Mouse (Mus musculus) limb, embryonic 13.5 days (tissue): ENCODE results near the gene Prss50. TPM values are rescaled to one million over a fixed set of nuclear protein-coding genes. Genes with fewer than 3 reads are reported as not detected.

Experiments
- ATAC-seq: fragments of 200-750 bp; cut with Nextera tagmentation; 2 replicates; pipeline ENCODE4 v1.8.0; 2017; ENCODE audit warnings: low read depth, moderate number of reproducible peaks, moderate TSS enrichment; ENCODE audit not compliant: low FRiP score
- H3K27ac ChIP-seq: fragments of 300-500 bp; sonication (generic); 2 replicates; pipeline ENCODE4 v1.5.1; 2015; ENCODE audit warnings: inconsistent platforms, mild to moderate bottlenecking, moderate library complexity
- H3K27me3 ChIP-seq: fragments of 300-500 bp; sonication (generic); 2 replicates; pipeline ENCODE4 v1.6.1; 2015; ENCODE audit warnings: mild to moderate bottlenecking, inconsistent platforms
- H3K36me3 ChIP-seq: fragments of 300-500 bp; sonication (generic); 2 replicates; pipeline ENCODE4 v1.6.1; 2015; ENCODE audit warnings: inconsistent platforms, mild to moderate bottlenecking, moderate library complexity
- H3K4me1 ChIP-seq: fragments of 300-500 bp; sonication (generic); 2 replicates; pipeline ENCODE4 v1.6.1; 2015; ENCODE audit warnings: inconsistent platforms
- H3K4me2 ChIP-seq: fragments of 300-500 bp; sonication (generic); replicated peaks from 2 replicates; pipeline ENCODE4 v1.6.1; 2015; ENCODE audit warnings: inconsistent platforms, mild to moderate bottlenecking, moderate library complexity
- H3K4me3 ChIP-seq: fragments of 300-500 bp; sonication (generic); 2 replicates; pipeline ENCODE4 v1.5.1; 2015; ENCODE audit warnings: moderate library complexity, mild to moderate bottlenecking, inconsistent platforms
- H3K9ac ChIP-seq: fragments of 300-500 bp; sonication (generic); 2 replicates; pipeline ENCODE4 v1.6.1; 2015; ENCODE audit warnings: mild to moderate bottlenecking, inconsistent platforms
- H3K9me3 ChIP-seq: fragments of 300-500 bp; sonication (generic); 2 replicates; pipeline ENCODE4 v1.6.1; 2016; ENCODE audit warnings: inconsistent platforms
- WGBS: fragments of 180-500 bp; shearing (Covaris S2); methylation state at CpG from one replicate; pipeline ENCODE4 v1.1.7; 2015; 5-methylcytosine and 5-hydroxymethylcytosine counted together
- polyA plus RNA-seq: library from polyadenylated mRNA; unstranded; fragments of >200 nt; fragmentation: Nextera tagmentation; extraction: Ambion mirVana; gene quantifications from 2 replicates; pipeline ENCODE4 v1.2.1, GENCODE M21; 2015

Gene Prss50
- polyA plus RNA-seq, 1 experiment from 2014 or later, result 0.31 TPM

- no peak for ATAC-seq
- H3K4me3 ChIP-seq, result no peak overlapping the region
- H3K4me2 ChIP-seq, result no peak overlapping the region
- WGBS, result 80% methylated on average over 1 of the region's 1 CpGs
- H3K9me3 ChIP-seq, result no peaks in the 10 kb centered on the region
- peaks cover 78% of the 10 kb centered on the region for H3K27me3 ChIP-seq
- H3K9ac ChIP-seq, result no peak overlapping the region
- H3K27ac ChIP-seq, result no peak overlapping the region
- peaks cover 35% of the 10 kb centered on the region for H3K4me1 ChIP-seq
- no peaks in the 10 kb centered on the region for H3K36me3 ChIP-seq
Measured at GRCm38 (mm10) chr9:110877353-110877752, 19.6 kb downstream of the Prss50 start.

GRCm38 (mm10) chr9:110877888-110878287 lies 20.1 kb downstream of the Prss50 start:
- H3K4me2 ChIP-seq, result no peak overlapping the region
- peaks cover 35% of the 10 kb centered on the region for H3K4me1 ChIP-seq
- WGBS, result 91% methylated on average over 5 of the region's 5 CpGs

GRCm38 (mm10) chr9:110879191-110879920 lies 21.6 kb downstream of the Prss50 start, which contains the start of gene Als2cl:
Gene Als2cl, plus strand, starts transcription at chr9:110879870.
- peak within 1 kb of the TSS; percentile 88 for H3K4me2 ChIP-seq
- H3K4me3 ChIP-seq, result peak within 1 kb of the TSS; percentile 60
- ATAC-seq, result 0 out of 2 replicates have a peak, but pooled peaks have one; percentile 24
- H3K27me3 ChIP-seq, result peaks cover 60% of the 10 kb centered on the region
- peaks cover 25% of the 10 kb centered on the region for H3K4me1 ChIP-seq
- no peak within 1 kb of the TSS for H3K27ac ChIP-seq
- H3K36me3 ChIP-seq, result no peaks in the 10 kb centered on the region
- peak within 1 kb of the TSS; percentile 66 for H3K9ac ChIP-seq
- 16% methylated on average over 12 of the region's 12 CpGs for WGBS
- no peaks in the 10 kb centered on the region for H3K9me3 ChIP-seq

More at GRCm38 (mm10) chr9:110877888-110878287, 20.1 kb downstream of the Prss50 start:
- H3K9me3 ChIP-seq, result no peaks in the 10 kb centered on the region
- H3K36me3 ChIP-seq, result no peaks in the 10 kb centered on the region
- H3K27ac ChIP-seq, result no peak overlapping the region
- H3K9ac ChIP-seq, result no peak overlapping the region
- H3K27me3 ChIP-seq, result peaks cover 74% of the 10 kb centered on the region
- no peak for ATAC-seq
- H3K4me3 ChIP-seq, result no peak overlapping the region

GRCm38 (mm10) chr9:110879998-110880561 lies 22.3 kb downstream of the Prss50 start, which contains the start of gene Tmie:
Gene Tmie, minus strand, starts transcription at chr9:110880113.
- H3K36me3 ChIP-seq, result no peaks in the 10 kb centered on the region
- ATAC-seq, result peak; percentile 80
- peaks cover 18% of the 10 kb centered on the region for H3K4me1 ChIP-seq
- peak within 1 kb of the TSS; percentile 66 for H3K9ac ChIP-seq
- WGBS, result under 1% methylated on average over 57 of the region's 57 CpGs
- no peaks in the 10 kb centered on the region for H3K9me3 ChIP-seq
- H3K27me3 ChIP-seq, result peaks cover 57% of the 10 kb centered on the region
- peak within 1 kb of the TSS; percentile 60 for H3K4me3 ChIP-seq
- no peak within 1 kb of the TSS for H3K27ac ChIP-seq
- H3K4me2 ChIP-seq, result peak within 1 kb of the TSS; percentile 88

- Histone ChIP-seq H3K27ac (no peak overlapping the region), H3K4me1 (peaks cover 13% of the 10 kb centered on the region), H3K36me3 (no peaks in the 10 kb centered on the region), H3K9ac (no peak overlapping the region; the same call in 1 of the 2 replicates), H3K9me3 (no peaks in the 10 kb centered on the region), H3K4me3 (peak overlapping the region; percentile 60), H3K27me3 (peaks cover 55% of the 10 kb centered on the region), H3K4me2 (peak overlapping the region; percentile 88)
- 0 out of 2 replicates have a peak, but pooled peaks have one; percentile 2 for ATAC-seq
- 67% methylated on average over 4 of the region's 4 CpGs for WGBS
Measured at GRCm38 (mm10) chr9:110880772-110881171, 23.0 kb downstream of the Prss50 start.

GRCm38 (mm10) chr9:110881953-110882352 lies 24.2 kb downstream of the Prss50 start:
- H3K4me1 ChIP-seq, result peaks cover 13% of the 10 kb centered on the region
- no peak overlapping the region for H3K9ac ChIP-seq
- no peak overlapping the region for H3K4me2 ChIP-seq
- peaks cover 52% of the 10 kb centered on the region for H3K27me3 ChIP-seq
- 76% methylated on average over 7 of the region's 7 CpGs for WGBS
- no peak overlapping the region for H3K4me3 ChIP-seq
- no peaks in the 10 kb centered on the region for H3K9me3 ChIP-seq
- no peaks in the 10 kb centered on the region for H3K36me3 ChIP-seq
- no peak overlapping the region for H3K27ac ChIP-seq
- no peak for ATAC-seq

GRCm38 (mm10) chr9:110887388-110888303 lies 29.9 kb downstream of the Prss50 start:
- Histone ChIP-seq H3K27ac (no peak overlapping the region), H3K4me3 (no peak overlapping the region), H3K4me2 (no peak overlapping the region), H3K9ac (no peak overlapping the region), H3K9me3 (no peaks in the 10 kb centered on the region), H3K4me1 (no peaks in the 10 kb centered on the region), H3K27me3 (no peaks in the 10 kb centered on the region), H3K36me3 (no peaks in the 10 kb centered on the region)
- 65% methylated on average over 9 of the region's 9 CpGs for WGBS
- ATAC-seq, result no peak

- no peak overlapping the region for H3K4me3 ChIP-seq
- no peaks in the 10 kb centered on the region for H3K9me3 ChIP-seq
- H3K27ac ChIP-seq, result no peak overlapping the region
- 0 out of 2 replicates have a peak, but pooled peaks cover 1% of the 10 kb centered on the region for H3K27me3 ChIP-seq
- no peak overlapping the region for H3K9ac ChIP-seq
- H3K4me1 ChIP-seq, result no peaks in the 10 kb centered on the region
- no peak for ATAC-seq
- H3K36me3 ChIP-seq, result no peaks in the 10 kb centered on the region
- H3K4me2 ChIP-seq, result no peak overlapping the region
- 89% methylated on average over 14 of the region's 14 CpGs for WGBS
Measured at GRCm38 (mm10) chr9:110888935-110889334, 31.2 kb downstream of the Prss50 start.

- Histone ChIP-seq H3K36me3 (no peaks in the 10 kb centered on the region), H3K4me2 (no peak overlapping the region), H3K9ac (no peak overlapping the region), H3K4me1 (no peaks in the 10 kb centered on the region), H3K27ac (no peak overlapping the region), H3K4me3 (no peak overlapping the region), H3K9me3 (no peaks in the 10 kb centered on the region), H3K27me3 (0 out of 2 replicates have a peak, but pooled peaks cover 3% of the 10 kb centered on the region)
- no peak for ATAC-seq
- WGBS, result 12% methylated on average over 21 of the region's 21 CpGs
Measured at GRCm38 (mm10) chr9:110890026-110890783, 32.4 kb downstream of the Prss50 start.

GRCm38 (mm10) chr9:110891077-110891828 lies 33.5 kb downstream of the Prss50 start:
- 78% methylated on average over 12 of the region's 12 CpGs for WGBS
- no peak overlapping the region for H3K27ac ChIP-seq

More at GRCm38 (mm10) chr9:110891077-110891828, 33.5 kb downstream of the Prss50 start:
- no peak for ATAC-seq
- no peak overlapping the region for H3K4me3 ChIP-seq
- H3K4me2 ChIP-seq, result no peak overlapping the region
- H3K27me3 ChIP-seq, result 0 out of 2 replicates have a peak, but pooled peaks cover 3% of the 10 kb centered on the region
- H3K9ac ChIP-seq, result no peak overlapping the region
- H3K36me3 ChIP-seq, result no peaks in the 10 kb centered on the region
- H3K4me1 ChIP-seq, result peaks cover 8% of the 10 kb centered on the region
- no peaks in the 10 kb centered on the region for H3K9me3 ChIP-seq
